Comparison of ENCODE assay signal across 11 mouse cellular contexts in the genomic region with DNA sequence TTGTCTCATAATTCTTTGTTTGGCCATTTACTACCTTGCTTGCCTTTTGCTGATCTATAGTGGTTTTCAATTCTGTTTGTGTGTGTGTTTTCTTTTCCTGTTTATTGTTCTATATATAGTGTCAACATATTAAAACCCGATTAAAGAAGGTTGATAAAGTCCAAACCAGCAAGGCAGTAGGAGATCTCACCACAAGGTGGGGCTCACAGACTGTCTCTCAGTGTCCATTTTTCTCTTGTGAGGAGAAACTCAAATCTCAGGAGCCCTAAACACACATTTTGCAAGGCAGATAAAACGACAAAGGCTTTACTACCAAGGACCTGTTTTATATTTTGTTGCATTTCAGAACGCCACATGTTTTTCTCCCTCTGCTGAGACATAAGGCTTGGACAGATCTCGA. TPM values are rescaled to one million over a fixed set of nuclear protein-coding genes. Genes with fewer than 3 reads are reported as not detected.
DNase-seq lines count a peak whose midpoint lies in the region; ATAC-seq and TF ChIP-seq lines count a peak whose summit lies in the region.
"Had no signal": no experiment of that assay in that cellular context is flagged by ENCODE, and none has a peak within 500 bp of the region (broad histone marks: within the 10 kb centered on the region; RNA-seq: fewer than 3 reads in every experiment).

No protein-coding gene starts in this region.

- TF ChIP-seq CTCF in heart, adult 2 months (IDR thresholded peaks at IDR 0.05), result peak; percentile 30
- TF ChIP-seq CTCF in gastrocnemius, adult 2 months (IDR thresholded peaks at IDR 0.05), result no peak

- no peak for TF ChIP-seq POLR2A in heart, adult 2 months (IDR thresholded peaks at IDR 0.05; ENCODE audit: insufficient read depth, low read depth, low read length)

- intact Hi-C loops in heart, adult 2 months (cut with DNase I), result no loop called here
- intact Hi-C loops in left cerebral cortex, postnatal 10 days (cut with DNase I), result no loop called here
- intact Hi-C loops in gastrocnemius, adult 2 months (cut with DNase I), result no loop called here

- no peaks in the 10 kb centered on the region for H3K36me3 ChIP-seq in heart, adult 2 months (ENCODE audit: control insufficient read depth, insufficient read depth, low read length)
- no peaks in the 10 kb centered on the region for H3K36me3 ChIP-seq in heart, embryonic 12.5 days
- H3K36me3 ChIP-seq in embryonic facial prominence, embryonic 14.5 days (ENCODE audit: control insufficient read depth, insufficient read depth, low read length), result no peaks in the 10 kb centered on the region
- H3K36me3 ChIP-seq: embryonic facial prominence, embryonic 12.5 days; stomach, embryonic 15.5 days had no signal

- no peak overlapping the region for H3K4me2 ChIP-seq in heart, embryonic 12.5 days
- H3K4me2 ChIP-seq in embryonic facial prominence, embryonic 14.5 days (ENCODE audit: low read depth, low read length), result no peak overlapping the region
- H3K4me2 ChIP-seq: embryonic facial prominence, embryonic 12.5 days; stomach, embryonic 15.5 days had no signal

- no peak overlapping the region for H3K9ac ChIP-seq in heart, adult 2 months (ENCODE audit: low read depth, low read length)
- no peak overlapping the region for H3K9ac ChIP-seq in heart, embryonic 12.5 days
- no peak overlapping the region for H3K9ac ChIP-seq in embryonic facial prominence, embryonic 14.5 days (ENCODE audit: low read depth, low read length)
- H3K9ac ChIP-seq: embryonic facial prominence, embryonic 12.5 days; stomach, embryonic 15.5 days had no signal

- no peaks in the 10 kb centered on the region for H3K9me3 ChIP-seq in heart, embryonic 12.5 days (replicated peaks)
- no peaks in the 10 kb centered on the region for H3K9me3 ChIP-seq in embryonic facial prominence, embryonic 14.5 days (ENCODE audit: control insufficient read depth, low read length)
- H3K9me3 ChIP-seq: embryonic facial prominence, embryonic 12.5 days; stomach, embryonic 15.5 days had no signal

- no peaks in the 10 kb centered on the region for H3K27me3 ChIP-seq in heart, adult 2 months (ENCODE audit: control insufficient read depth, insufficient read depth, low read length)
- no peaks in the 10 kb centered on the region for H3K27me3 ChIP-seq in heart, embryonic 12.5 days (replicated peaks)
- no peaks in the 10 kb centered on the region for H3K27me3 ChIP-seq in embryonic facial prominence, embryonic 14.5 days (replicated peaks; ENCODE audit: control insufficient read depth, insufficient read depth, low read length)
- H3K27me3 ChIP-seq: embryonic facial prominence, embryonic 12.5 days; stomach, embryonic 15.5 days had no signal

- no peak for DNase-seq in heart, adult 2 months
- peak; percentile 17 for DNase-seq in ES-CJ7 (ENCODE audit: low read depth, low spot score)
- DNase-seq in embryonic facial prominence, embryonic 14.5 days (ENCODE audit: low spot score), result peak; percentile 14
- DNase-seq in left cerebral cortex, postnatal 10 days (ENCODE audit: extremely low spot score in 1 of 2, low spot score in 2 of 2), result peak; percentile 27 to 50
- DNase-seq in thymus, postnatal 4 days, result no peak
- no peak for DNase-seq in adrenal gland, adult 18-20 months (ENCODE audit: low spot score in 2 of 2)
- no peak for DNase-seq in gastrocnemius, adult 2 months

- no peak overlapping the region for H3K27ac ChIP-seq in heart, adult 2 months
- H3K27ac ChIP-seq in heart, embryonic 12.5 days (ENCODE audit: poor library complexity, severe bottlenecking), result no peak overlapping the region
- H3K27ac ChIP-seq in embryonic facial prominence, embryonic 14.5 days (replicated peaks; ENCODE audit: low read depth, low read length), result no peak overlapping the region
- no peak overlapping the region for H3K27ac ChIP-seq in gastrocnemius, adult 2 months
- H3K27ac ChIP-seq: embryonic facial prominence, embryonic 12.5 days; stomach, embryonic 15.5 days had no signal

- H3K4me1 ChIP-seq in heart, adult 2 months (ENCODE audit: control insufficient read depth, insufficient read depth, low read length), result no peaks in the 10 kb centered on the region
- H3K4me1 ChIP-seq in heart, embryonic 12.5 days (replicated peaks), result no peaks in the 10 kb centered on the region
- H3K4me1 ChIP-seq in embryonic facial prominence, embryonic 14.5 days (ENCODE audit: control insufficient read depth, insufficient read depth, low read length), result no peaks in the 10 kb centered on the region
- H3K4me1 ChIP-seq: embryonic facial prominence, embryonic 12.5 days; stomach, embryonic 15.5 days had no signal

- no peak for ATAC-seq in heart, embryonic 12.5 days (ENCODE audit: insufficient number of reproducible peaks, low FRiP score)
- no peak for ATAC-seq in embryonic facial prominence, embryonic 14.5 days (ENCODE audit: low read depth)

- TF ChIP-seq EP300 in heart, adult 2 months (IDR thresholded peaks at IDR 0.05; ENCODE audit: insufficient read depth, low read depth, low read length), result no peak

- 38% methylated on average over 4 of the region's 4 CpGs for WGBS in heart, adult 2 months
- WGBS in heart, embryonic 12.5 days, result 46% methylated on average over 4 of the region's 4 CpGs
- WGBS in embryonic facial prominence, embryonic 14.5 days, result 32% methylated on average over 4 of the region's 4 CpGs

- H3K79me2 ChIP-seq in heart, adult 2 months (replicated peaks; ENCODE audit: control insufficient read depth, insufficient read depth, low read length), result no peaks in the 10 kb centered on the region

- H3K4me3 ChIP-seq in heart, adult 2 months, result no peak overlapping the region
- no peak overlapping the region for H3K4me3 ChIP-seq in heart, embryonic 12.5 days
- no peak overlapping the region for H3K4me3 ChIP-seq in embryonic facial prominence, embryonic 14.5 days (ENCODE audit: low read depth, low read length)
- no peak overlapping the region for H3K4me3 ChIP-seq in gastrocnemius, adult 2 months
- H3K4me3 ChIP-seq: embryonic facial prominence, embryonic 12.5 days; stomach, embryonic 15.5 days had no signal

RNA-seq across cellular contexts. Expression of a gene that starts 28.2 kb away (rescaled TPM):
- total RNA-seq in heart, adult 2 months (2021), result not detected
- polyA plus RNA-seq in heart, adult 2 months (2012; rRNA removed), result not detected in 2 replicates
- polyA plus RNA-seq in heart, embryonic 12.5 days (2016; fragmentation: Nextera tagmentation; extraction: Ambion mirVana), result not detected in 2 replicates
- 0.10 and 0.34 TPM in 2 replicates for polyA plus RNA-seq in embryonic facial prominence, embryonic 14.5 days (2014; fragmentation: Nextera tagmentation; extraction: Ambion mirVana)
- total RNA-seq in left cerebral cortex, postnatal 10 days (2021), result not detected
- not detected for total RNA-seq in adrenal gland, adult 18-20 months (2021)
- not detected for total RNA-seq in gastrocnemius, adult 2 months (2021)
- polyA plus RNA-seq: intestine, embryonic 14.5 days; stomach, embryonic 15.5 days had no signal

Comparison
In these comparisons a context has a peak if more than half of its experiments do, and no peak if none do; other contexts are left out.
1. DNase-seq: peak in ES-CJ7 (single experiment), embryonic facial prominence, embryonic 14.5 days (single experiment) and left cerebral cortex, postnatal 10 days (2 of 2); none in heart, adult 2 months (0 of 2), thymus, postnatal 4 days (single experiment), adrenal gland, adult 18-20 months (0 of 2) and gastrocnemius, adult 2 months (single experiment).